Mouse (Mus musculus): Measurements from ENCODE around the gene Myh10.

Myh10 gene

DNA sequence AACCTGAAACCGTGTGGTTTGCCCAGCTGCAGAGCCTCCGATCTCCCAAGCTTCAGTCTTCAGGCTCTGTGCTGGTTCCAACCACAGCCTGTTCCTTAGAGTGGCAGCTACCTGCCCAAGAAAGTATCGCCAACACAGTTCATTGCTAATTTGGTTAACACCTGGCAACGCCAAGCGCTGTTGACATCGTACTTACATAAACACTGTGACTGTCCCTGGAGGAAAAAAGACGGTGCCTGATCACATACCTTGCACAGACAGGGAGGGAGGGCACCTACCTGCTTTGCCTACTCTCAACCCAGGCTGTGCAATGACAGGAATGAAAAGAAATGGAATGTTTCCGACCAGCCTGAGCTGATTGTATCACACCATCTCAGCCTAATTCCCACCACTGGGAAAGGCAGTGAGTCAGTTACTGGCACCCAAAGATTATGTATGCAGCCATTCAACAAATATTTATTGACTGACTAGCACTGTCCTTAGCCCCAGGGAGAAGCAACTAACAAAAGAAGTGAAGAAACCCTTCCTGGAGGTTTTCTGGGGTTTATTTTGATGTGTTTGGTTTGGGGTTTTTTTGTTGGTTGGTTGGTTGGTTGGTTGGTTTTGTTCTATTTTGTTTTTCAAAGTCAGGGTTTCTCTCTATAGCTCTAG is 168.7 kb downstream of the Myh10 start:
- DNase-seq (ENCODE audit: low spot score in 2 of 2) = no peak

DNA sequence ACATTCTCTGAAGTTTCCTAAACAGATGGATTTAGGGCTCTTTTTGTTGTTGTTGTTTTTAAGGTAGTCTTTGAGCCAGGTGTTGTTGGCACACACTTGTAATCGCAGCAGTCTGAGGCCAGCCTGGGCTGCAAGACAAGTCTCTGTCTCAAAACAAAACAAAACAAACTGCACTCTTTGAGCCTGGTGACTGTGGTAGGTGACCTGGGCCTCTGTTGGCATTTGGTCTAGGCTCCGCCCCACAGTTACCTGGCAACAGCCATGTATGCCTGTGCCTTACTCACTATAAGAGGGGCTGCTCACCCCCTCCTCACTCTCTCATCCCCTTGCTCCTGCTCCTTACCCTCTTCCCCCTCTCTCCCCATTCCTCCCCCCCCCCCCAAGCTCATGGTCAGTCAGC is 170.9 kb downstream of the Myh10 start:
- DNase-seq (ENCODE audit: low spot score in 2 of 2) = no peak

DNA sequence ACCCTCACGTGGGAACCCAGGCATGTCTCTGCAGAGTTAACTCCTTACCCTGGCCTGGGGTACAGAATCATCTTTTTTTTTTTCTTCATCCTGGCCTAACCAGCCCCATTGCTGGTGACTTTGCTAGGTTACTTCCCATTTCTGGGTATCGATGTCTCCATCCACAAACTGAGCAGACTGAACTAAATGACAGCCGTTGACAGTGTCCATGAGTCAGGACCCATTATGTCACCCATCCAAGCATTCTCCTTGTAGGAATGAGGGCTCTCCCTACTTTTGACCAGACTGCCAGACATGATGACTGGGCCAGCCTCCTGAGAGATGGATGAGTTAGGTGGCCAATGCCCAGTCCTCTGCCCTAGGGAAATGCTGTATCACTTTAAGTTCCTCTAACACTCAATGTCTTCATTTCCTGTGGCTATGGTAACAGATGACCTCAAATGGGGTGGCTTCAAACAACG is 172.3 kb downstream of the Myh10 start:
- DNase-seq (ENCODE audit: low spot score in 2 of 2) = no peak

DNA sequence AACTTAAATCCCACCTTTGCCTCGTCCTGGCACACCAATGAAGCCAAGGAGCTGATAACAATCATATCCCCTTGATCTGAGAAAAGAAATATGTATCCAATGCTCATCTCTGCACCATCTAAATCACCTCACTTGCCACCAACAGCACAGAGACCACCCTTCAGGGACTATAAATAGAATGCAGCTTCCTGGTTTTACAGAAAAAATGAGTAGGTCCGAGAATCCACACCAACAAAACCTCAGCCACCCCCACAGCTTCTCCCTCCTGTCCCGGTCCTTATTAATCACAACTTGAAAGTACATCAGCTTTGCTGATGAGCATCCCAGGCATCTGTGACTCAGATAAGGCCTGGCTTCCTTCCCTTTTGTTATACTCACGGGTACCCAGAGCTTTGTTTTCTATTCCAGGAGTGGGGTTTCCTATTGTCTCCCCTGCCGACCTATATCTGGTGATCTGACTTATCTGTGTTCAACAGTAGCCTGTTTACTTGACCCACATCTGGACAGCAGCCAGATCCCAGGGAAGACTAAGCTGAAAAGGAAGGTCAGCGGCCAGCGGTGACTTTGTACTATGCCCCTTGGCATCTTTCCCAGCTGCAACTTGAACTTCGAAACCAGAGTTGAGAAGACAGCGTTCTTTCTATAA is 173.3 kb downstream of the Myh10 start:
- no peak for DNase-seq (ENCODE audit: low spot score in 2 of 2)

All from frontal cortex, postnatal 25 days (tissue).